Mouse (Mus musculus) embryonic facial prominence, embryonic 10.5 days (tissue): Measurements from ENCODE around the gene Fam207a. TPM values are rescaled to one million over a fixed set of nuclear protein-coding genes. Genes with fewer than 3 reads are reported as not detected.
A peak's percentile ranks its signal among the peaks of the same experiment; 100 is the strongest.

Experiments used
- DNase-seq: peaks from one replicate; pipeline ENCODE4 v3.0.0-alpha.2; 2017; ENCODE audit warnings: low spot score
- H3K27ac ChIP-seq: fragments of 300-500 bp; sonication (generic); replicated peaks from 2 replicates; pipeline ENCODE4 v1.5.1; 2016; ENCODE audit warnings: mild to moderate bottlenecking
- H3K27me3 ChIP-seq: fragments of 300-500 bp; sonication (generic); replicated peaks from 2 replicates; pipeline ENCODE4 v1.6.1; 2016; ENCODE audit warnings: low read depth, mild to moderate bottlenecking; ENCODE audit not compliant: poor library complexity, severe bottlenecking
- H3K36me3 ChIP-seq: fragments of 300-500 bp; sonication (generic); replicated peaks from 2 replicates; pipeline ENCODE4 v1.6.1; 2016; ENCODE audit warnings: mild to moderate bottlenecking, moderate library complexity
- H3K4me1 ChIP-seq: fragments of 300-500 bp; sonication (generic); 2 replicates; pipeline ENCODE4 v1.6.1; 2016
- H3K4me3 ChIP-seq: fragments of 300-500 bp; sonication (generic); 2 replicates; pipeline ENCODE4 v1.5.1; 2016; ENCODE audit warnings: mild to moderate bottlenecking, moderate library complexity
- H3K9me3 ChIP-seq: fragments of 300-500 bp; sonication (generic); 2 replicates; pipeline ENCODE4 v1.6.1; 2016; ENCODE audit warnings: mild to moderate bottlenecking
- WGBS: fragments of 180-500 bp; shearing (Covaris S2); methylation state at CpG from one replicate; pipeline ENCODE4 v1.1.7; 2016; 5-methylcytosine and 5-hydroxymethylcytosine counted together
- polyA plus RNA-seq: library from polyadenylated mRNA; unstranded; fragments of >200 nt; fragmentation: Nextera tagmentation; extraction: Ambion mirVana; gene quantifications from 2 replicates; pipeline ENCODE4 v1.2.1, GENCODE M21; 2016

The Fam207a gene
- polyA plus RNA-seq: 43.9 and 46.9 TPM in 2 replicates

DNA sequence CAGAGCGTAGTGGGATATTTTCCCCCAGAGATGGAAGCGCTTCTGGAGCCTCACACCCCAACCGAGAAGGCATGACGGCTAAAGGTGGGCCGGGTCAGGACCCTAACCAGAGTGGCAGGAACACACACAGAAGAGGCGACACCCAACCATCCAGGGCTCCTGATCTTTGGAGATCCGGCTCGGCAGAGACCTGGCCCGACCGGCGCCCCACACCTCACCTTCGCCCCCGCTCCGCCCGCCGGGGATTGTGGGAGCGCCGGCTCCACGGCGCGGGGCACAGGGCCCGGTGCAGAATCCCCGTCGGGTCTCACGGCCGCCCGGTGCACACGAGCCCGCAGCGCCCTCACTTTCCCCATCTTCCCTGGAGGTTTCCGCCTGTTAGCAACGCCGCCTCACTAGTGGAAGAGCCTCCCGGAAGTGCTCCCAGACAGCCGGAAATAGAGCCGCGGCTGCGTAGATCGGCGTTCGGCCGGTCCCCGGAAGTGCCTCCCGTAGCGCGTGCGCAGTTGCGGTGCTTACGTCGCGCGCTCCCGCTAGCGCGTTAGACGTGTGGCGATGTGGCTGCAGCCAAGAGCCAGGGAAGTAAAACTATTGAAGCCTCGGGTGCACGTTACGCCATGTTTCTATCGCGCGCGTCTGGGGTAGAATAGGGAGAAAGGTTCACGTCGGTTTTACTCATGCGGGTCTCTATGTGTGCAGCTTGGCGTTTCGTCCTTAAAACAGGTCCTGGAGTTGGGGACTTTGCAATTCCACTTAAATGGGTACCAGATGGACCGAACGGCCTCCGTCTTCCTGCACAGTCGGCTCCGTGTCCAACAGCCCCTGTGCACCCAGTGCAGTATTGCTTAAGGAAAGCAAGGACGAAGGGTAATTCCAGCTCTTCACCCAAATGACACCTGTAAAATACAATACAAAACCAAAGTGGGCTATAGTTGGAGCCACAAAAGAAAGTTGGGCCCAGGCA is at the start of gene Fam207a:
TSS of gene Fam207a (minus strand) at position 401 of the 964 bp plus-strand sequence.
- peak within 1 kb of the TSS; percentile 89 for H3K27ac ChIP-seq
- 0 out of 2 replicates have a peak, but pooled peaks cover 4% of the 10 kb centered on the region for H3K27me3 ChIP-seq
- H3K36me3 ChIP-seq: peaks cover 39% of the 10 kb centered on the region
- WGBS: under 1% methylated on average over 75 of the region's 75 CpGs
- no peaks in the 10 kb centered on the region for H3K9me3 ChIP-seq
- H3K4me3 ChIP-seq: peak within 1 kb of the TSS; percentile 84
- peaks cover 29% of the 10 kb centered on the region for H3K4me1 ChIP-seq
- peak; percentile 93 for DNase-seq

DNA sequence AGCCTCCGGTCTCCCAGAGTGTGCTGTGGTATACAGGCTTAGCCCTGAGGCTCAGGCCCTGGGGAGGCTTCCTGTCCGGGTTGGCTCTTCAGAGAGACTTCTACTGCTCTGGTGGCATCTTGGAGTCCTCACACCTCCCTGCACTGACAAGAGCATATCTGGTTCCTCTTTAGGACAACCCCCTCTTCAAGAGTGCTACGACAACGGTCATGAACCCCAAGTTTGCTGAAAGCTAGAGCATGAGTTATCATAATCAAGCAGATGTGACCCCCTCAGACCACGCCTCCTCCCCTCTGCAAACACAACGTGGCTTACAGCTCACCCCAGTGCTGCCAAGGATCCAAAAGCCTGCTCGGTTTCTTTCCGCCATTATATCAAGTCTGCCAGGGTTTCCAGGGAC is 49.4 kb upstream of the Fam207a start:
- no peaks in the 10 kb centered on the region for H3K9me3 ChIP-seq
- peaks cover 11% of the 10 kb centered on the region for H3K4me1 ChIP-seq
- H3K27me3 ChIP-seq: no peaks in the 10 kb centered on the region
- H3K36me3 ChIP-seq: no peaks in the 10 kb centered on the region
- 82% methylated on average over 8 of the region's 8 CpGs for WGBS
- H3K27ac ChIP-seq: no peak overlapping the region
- no peak for DNase-seq
- no peak overlapping the region for H3K4me3 ChIP-seq

- Histone ChIP-seq H3K27ac (no peak overlapping the region), H3K36me3 (no peaks in the 10 kb centered on the region), H3K9me3 (no peaks in the 10 kb centered on the region), H3K27me3 (no peaks in the 10 kb centered on the region), H3K4me1 (no peaks in the 10 kb centered on the region), H3K4me3 (no peak overlapping the region)
- DNase-seq: no peak
- 70% methylated on average over 2 of the region's 2 CpGs for WGBS
Observed at GRCm38 (mm10) chr10:77561508-77561907, 45.9 kb upstream of the Fam207a start.

GRCm38 (mm10) chr10:77560830-77561229 is 45.2 kb upstream of the Fam207a start:
- H3K27ac ChIP-seq: no peak overlapping the region
- no peaks in the 10 kb centered on the region for H3K9me3 ChIP-seq
- H3K27me3 ChIP-seq: no peaks in the 10 kb centered on the region
- no peaks in the 10 kb centered on the region for H3K4me1 ChIP-seq
- H3K36me3 ChIP-seq: no peaks in the 10 kb centered on the region
- DNase-seq: no peak
- H3K4me3 ChIP-seq: no peak overlapping the region
- 90% methylated on average over 9 of the region's 9 CpGs for WGBS

DNA sequence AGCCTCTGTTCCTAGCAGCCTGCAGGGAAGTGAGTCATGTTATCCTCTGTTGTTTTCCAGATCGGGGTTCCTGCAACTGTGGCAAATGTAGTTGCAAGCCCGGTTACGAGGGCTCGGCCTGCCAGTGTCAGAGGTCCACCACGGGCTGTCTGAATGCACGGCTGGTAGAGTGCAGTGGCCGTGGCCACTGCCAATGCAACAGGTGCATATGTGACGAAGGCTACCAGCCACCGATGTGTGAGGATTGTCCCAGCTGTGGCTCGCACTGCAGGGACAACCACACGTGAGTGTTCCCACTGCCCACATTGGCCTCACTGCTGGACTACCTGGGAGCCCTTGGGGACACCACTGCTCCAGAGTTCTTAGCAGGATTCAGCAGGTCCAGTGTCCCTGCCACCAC is 44.5 kb upstream of the Fam207a start:
- no peaks in the 10 kb centered on the region for H3K27me3 ChIP-seq
- H3K9me3 ChIP-seq: no peaks in the 10 kb centered on the region
- no peak for DNase-seq
- H3K4me1 ChIP-seq: no peaks in the 10 kb centered on the region
- no peaks in the 10 kb centered on the region for H3K36me3 ChIP-seq
- no peak overlapping the region for H3K27ac ChIP-seq
- WGBS: 87% methylated on average over 11 of the region's 11 CpGs
- no peak overlapping the region for H3K4me3 ChIP-seq

DNA sequence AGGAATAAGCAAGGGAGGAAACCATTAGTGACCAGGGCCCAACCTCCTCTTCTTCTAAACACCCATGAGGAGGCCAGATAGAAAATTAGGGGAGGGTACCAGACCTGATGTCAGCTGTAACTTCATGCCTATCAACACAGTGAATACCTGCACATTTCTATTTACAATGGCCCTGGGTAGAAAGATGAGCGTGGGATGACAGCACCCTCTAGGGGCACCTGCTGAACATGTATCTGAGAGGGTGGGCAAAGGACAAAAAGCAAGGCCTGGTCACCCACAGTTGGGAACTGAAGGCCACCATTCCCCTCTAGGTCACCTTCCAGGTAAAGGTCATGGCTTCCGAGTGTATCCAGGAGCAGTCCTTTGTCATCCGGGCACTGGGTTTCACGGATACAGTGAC is 42.1 kb upstream of the Fam207a start:
- no peak for DNase-seq
- WGBS: 85% methylated on average over 4 of the region's 4 CpGs

DNA sequence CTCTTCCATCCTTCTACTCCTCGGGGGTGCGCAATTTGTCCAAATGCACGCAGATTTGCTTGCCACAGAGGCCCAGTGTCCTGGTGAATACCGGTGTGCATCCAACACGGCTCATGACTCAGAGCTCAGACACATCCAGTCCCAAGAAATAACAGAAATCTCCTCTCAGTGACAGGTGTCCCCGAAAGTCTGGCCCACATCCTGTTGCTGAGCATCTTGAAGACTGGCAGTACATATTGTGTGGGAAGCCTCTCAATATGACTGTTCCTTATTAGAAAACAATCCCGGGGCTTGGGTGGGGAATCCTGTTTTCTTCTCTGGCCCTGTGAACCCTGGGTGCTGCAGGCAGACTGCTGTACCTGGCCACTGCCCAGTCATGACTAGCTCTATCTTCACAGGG is 41.0 kb upstream of the Fam207a start:
- DNase-seq: no peak
- Histone ChIP-seq H3K27me3 (no peaks in the 10 kb centered on the region), H3K9me3 (no peaks in the 10 kb centered on the region), H3K4me1 (no peaks in the 10 kb centered on the region), H3K4me3 (no peak overlapping the region), H3K36me3 (no peaks in the 10 kb centered on the region), H3K27ac (no peak overlapping the region)
- WGBS: 91% methylated on average over 7 of the region's 7 CpGs

More for the DNA sequence above, 42.1 kb upstream of the Fam207a start:
- Histone ChIP-seq H3K36me3 (no peaks in the 10 kb centered on the region), H3K4me3 (no peak overlapping the region), H3K4me1 (no peaks in the 10 kb centered on the region), H3K27ac (no peak overlapping the region), H3K27me3 (no peaks in the 10 kb centered on the region), H3K9me3 (no peaks in the 10 kb centered on the region)

- Histone ChIP-seq H3K4me3 (no peak overlapping the region), H3K27me3 (no peaks in the 10 kb centered on the region), H3K36me3 (no peaks in the 10 kb centered on the region), H3K9me3 (no peaks in the 10 kb centered on the region), H3K27ac (no peak overlapping the region), H3K4me1 (peaks cover 5% of the 10 kb centered on the region)
- DNase-seq: no peak
- 87% methylated on average over 4 of the region's 4 CpGs for WGBS
Observed at GRCm38 (mm10) chr10:77554918-77555317, 39.3 kb upstream of the Fam207a start.

DNA sequence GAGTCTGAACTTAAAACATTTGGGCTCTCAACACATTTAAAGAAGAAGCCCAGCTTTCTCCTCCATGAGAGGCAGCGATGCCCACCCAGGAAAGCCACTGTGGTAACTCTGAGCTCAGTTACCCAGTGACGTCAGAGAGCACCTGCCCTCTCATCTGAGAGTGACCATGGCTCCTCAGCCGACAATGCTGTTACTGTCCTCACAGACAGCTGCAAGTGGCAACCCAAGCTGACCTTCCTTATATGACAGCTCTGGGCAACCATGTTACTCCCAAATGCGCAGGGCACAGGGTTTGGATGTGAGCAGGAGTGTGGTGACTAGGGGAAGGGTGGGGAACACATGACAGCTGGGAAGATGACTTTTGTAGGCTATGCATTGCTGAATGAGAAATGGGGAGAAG is 37.7 kb upstream of the Fam207a start:
- no peaks in the 10 kb centered on the region for H3K36me3 ChIP-seq
- H3K27me3 ChIP-seq: no peaks in the 10 kb centered on the region
- DNase-seq: no peak
- H3K9me3 ChIP-seq: no peaks in the 10 kb centered on the region
- H3K4me3 ChIP-seq: no peak overlapping the region
- H3K27ac ChIP-seq: no peak overlapping the region
- 81% methylated on average over 4 of the region's 4 CpGs for WGBS
- H3K4me1 ChIP-seq: peaks cover 8% of the 10 kb centered on the region

DNA sequence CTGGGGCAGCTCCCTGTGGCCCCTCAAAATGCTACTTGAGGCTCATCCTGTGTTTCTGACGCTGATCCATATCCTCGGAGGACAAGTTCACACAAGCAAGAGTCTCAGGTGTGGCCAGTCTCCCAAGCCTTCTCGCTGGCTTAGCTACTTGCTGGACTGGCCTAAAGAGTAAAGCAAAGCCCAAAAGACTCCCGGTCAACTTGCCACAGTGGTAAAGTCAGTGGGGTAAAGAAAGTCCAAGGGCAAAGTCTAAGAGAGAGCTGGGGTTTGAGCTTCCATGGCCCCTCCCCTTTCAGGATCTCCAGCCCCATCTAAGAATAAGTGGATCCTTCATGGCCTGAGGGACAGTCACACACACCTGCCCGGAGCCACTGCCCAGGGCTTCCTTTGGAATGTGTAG is 36.6 kb upstream of the Fam207a start:
- Histone ChIP-seq H3K4me3 (no peak overlapping the region), H3K4me1 (peaks cover 8% of the 10 kb centered on the region), H3K9me3 (no peaks in the 10 kb centered on the region), H3K36me3 (no peaks in the 10 kb centered on the region), H3K27ac (no peak overlapping the region), H3K27me3 (no peaks in the 10 kb centered on the region)
- 87% methylated on average over 5 of the region's 5 CpGs for WGBS
- DNase-seq: no peak

- H3K4me1 ChIP-seq: peaks cover 8% of the 10 kb centered on the region
- no peak overlapping the region for H3K27ac ChIP-seq
- DNase-seq: no peak
- H3K9me3 ChIP-seq: no peaks in the 10 kb centered on the region
- WGBS: 78% methylated on average over 11 of the region's 11 CpGs
- no peaks in the 10 kb centered on the region for H3K27me3 ChIP-seq
- H3K4me3 ChIP-seq: no peak overlapping the region
- H3K36me3 ChIP-seq: no peaks in the 10 kb centered on the region
Observed at GRCm38 (mm10) chr10:77550874-77551273, 35.3 kb upstream of the Fam207a start.

GRCm38 (mm10) chr10:77548576-77548975 is 33.0 kb upstream of the Fam207a start:
- Histone ChIP-seq H3K27me3 (no peaks in the 10 kb centered on the region), H3K27ac (no peak overlapping the region), H3K4me3 (no peak overlapping the region), H3K4me1 (peaks cover 8% of the 10 kb centered on the region), H3K9me3 (no peaks in the 10 kb centered on the region), H3K36me3 (no peaks in the 10 kb centered on the region)
- WGBS: 84% methylated on average over 10 of the region's 10 CpGs
- peak; percentile 25 for DNase-seq

- no peaks in the 10 kb centered on the region for H3K9me3 ChIP-seq
- peaks cover 2% of the 10 kb centered on the region for H3K4me1 ChIP-seq
- no peak for DNase-seq
- no peak overlapping the region for H3K27ac ChIP-seq
- no peaks in the 10 kb centered on the region for H3K27me3 ChIP-seq
- no peak overlapping the region for H3K4me3 ChIP-seq
- 86% methylated on average over 5 of the region's 5 CpGs for WGBS
- H3K36me3 ChIP-seq: no peaks in the 10 kb centered on the region
Observed at GRCm38 (mm10) chr10:77544916-77545315, 29.3 kb upstream of the Fam207a start.
